Mouse (Mus musculus): ENCODE measurements at regions not wholly inside any gene's neighbourhood (a gene's known extent, or its start where the extent isn't known, plus 50 kb on each side); places are given as distances from the start of the nearest gene placed in this dataset.

- no peaks in the 10 kb centered on the region for H3K4me1 ChIP-seq (ENCODE audit: insufficient read depth, low read length)
- no peak overlapping the region for H3K27ac ChIP-seq
- no peak overlapping the region for H3K9ac ChIP-seq (replicated peaks; ENCODE audit: low read length)
- DNase-seq (ENCODE audit: low spot score), result peak; percentile 44
- TF ChIP-seq CTCF (IDR thresholded peaks at IDR 0.05; ENCODE audit: low read depth), result no peak
- no peak overlapping the region for H3K4me2 ChIP-seq (ENCODE audit: low read depth, low read length)
- H3K36me3 ChIP-seq (ENCODE audit: insufficient read depth, low read length), result no peaks in the 10 kb centered on the region
- ATAC-seq, result peak; percentile 72
- H3K9me3 ChIP-seq (ENCODE audit: low read length), result no peaks in the 10 kb centered on the region
- 78% methylated on average over 15 of the region's 15 CpGs for WGBS
- H3K4me3 ChIP-seq (ENCODE audit: low read length), result no peak overlapping the region
- no peaks in the 10 kb centered on the region for H3K27me3 ChIP-seq (ENCODE audit: insufficient read depth, low read length)
Observed at GRCm38 (mm10) chr14:102883344-102884122, 98.9 kb downstream of the Kctd12 start.

GRCm38 (mm10) chr14:102882281-102882680, 100.2 kb downstream of the Kctd12 start:
- 91% methylated on average over 3 of the region's 3 CpGs for WGBS
- H3K4me1 ChIP-seq (ENCODE audit: insufficient read depth, low read length), result no peaks in the 10 kb centered on the region
- DNase-seq (ENCODE audit: low spot score) (no peak), ATAC-seq (no peak)
- H3K27me3 ChIP-seq (ENCODE audit: insufficient read depth, low read length), result no peaks in the 10 kb centered on the region
- H3K4me3 ChIP-seq (ENCODE audit: low read length), result no peak overlapping the region
- TF ChIP-seq CTCF (IDR thresholded peaks at IDR 0.05; ENCODE audit: low read depth), result no peak
- H3K4me2 ChIP-seq (ENCODE audit: low read depth, low read length), result no peak overlapping the region
- H3K9ac ChIP-seq (replicated peaks; ENCODE audit: low read length), result no peak overlapping the region
- no peaks in the 10 kb centered on the region for H3K9me3 ChIP-seq (ENCODE audit: low read length)
- H3K36me3 ChIP-seq (ENCODE audit: insufficient read depth, low read length), result no peaks in the 10 kb centered on the region
- H3K27ac ChIP-seq, result no peak overlapping the region

- no peak for TF ChIP-seq CTCF (IDR thresholded peaks at IDR 0.05; ENCODE audit: low read depth)
- ATAC-seq (no peak), DNase-seq (ENCODE audit: low spot score) (no peak)
- Histone ChIP-seq H3K9me3 (ENCODE audit: low read length) (no peaks in the 10 kb centered on the region), H3K9ac (replicated peaks; ENCODE audit: low read length) (no peak overlapping the region), H3K4me1 (ENCODE audit: insufficient read depth, low read length) (no peaks in the 10 kb centered on the region), H3K4me2 (ENCODE audit: low read depth, low read length) (no peak overlapping the region), H3K36me3 (ENCODE audit: insufficient read depth, low read length) (no peaks in the 10 kb centered on the region), H3K27me3 (ENCODE audit: insufficient read depth, low read length) (no peaks in the 10 kb centered on the region), H3K4me3 (ENCODE audit: low read length) (no peak overlapping the region), H3K27ac (no peak overlapping the region)
- WGBS, result 76% methylated on average over 1 of the region's 1 CpGs
Observed at GRCm38 (mm10) chr14:102880658-102881083, 101.8 kb downstream of the Kctd12 start.

GRCm38 (mm10) chr14:102878572-102878971, 103.9 kb downstream of the Kctd12 start:
- H3K27me3 ChIP-seq (ENCODE audit: insufficient read depth, low read length), result no peaks in the 10 kb centered on the region
- no peaks in the 10 kb centered on the region for H3K36me3 ChIP-seq (ENCODE audit: insufficient read depth, low read length)
- no peak overlapping the region for H3K27ac ChIP-seq
- DNase-seq (ENCODE audit: low spot score), result no peak
- H3K9ac ChIP-seq (replicated peaks; ENCODE audit: low read length), result no peak overlapping the region
- H3K4me1 ChIP-seq (ENCODE audit: insufficient read depth, low read length), result no peaks in the 10 kb centered on the region
- H3K9me3 ChIP-seq (ENCODE audit: low read length), result no peaks in the 10 kb centered on the region
- TF ChIP-seq CTCF (IDR thresholded peaks at IDR 0.05; ENCODE audit: low read depth), result no peak
- no peak overlapping the region for H3K4me2 ChIP-seq (ENCODE audit: low read depth, low read length)
- 53% methylated on average over 6 of the region's 6 CpGs for WGBS
- no peak overlapping the region for H3K4me3 ChIP-seq (ENCODE audit: low read length)
- no peak for ATAC-seq

- ATAC-seq (no peak), DNase-seq (ENCODE audit: low spot score) (no peak)
- Histone ChIP-seq H3K27me3 (ENCODE audit: insufficient read depth, low read length) (no peaks in the 10 kb centered on the region), H3K4me1 (ENCODE audit: insufficient read depth, low read length) (no peaks in the 10 kb centered on the region), H3K9me3 (ENCODE audit: low read length) (no peaks in the 10 kb centered on the region), H3K27ac (no peak overlapping the region), H3K9ac (replicated peaks; ENCODE audit: low read length) (no peak overlapping the region), H3K36me3 (ENCODE audit: insufficient read depth, low read length) (no peaks in the 10 kb centered on the region), H3K4me2 (ENCODE audit: low read depth, low read length) (no peak overlapping the region), H3K4me3 (ENCODE audit: low read length) (no peak overlapping the region)
- WGBS, result 79% methylated on average over 1 of the region's 1 CpGs
- no peak for TF ChIP-seq CTCF (IDR thresholded peaks at IDR 0.05; ENCODE audit: low read depth)
Observed at GRCm38 (mm10) chr14:102868160-102868559, 114.3 kb downstream of the Kctd12 start.

- no peaks in the 10 kb centered on the region for H3K27me3 ChIP-seq (ENCODE audit: insufficient read depth, low read length)
- TF ChIP-seq CTCF (IDR thresholded peaks at IDR 0.05; ENCODE audit: low read depth), result no peak
- no peaks in the 10 kb centered on the region for H3K4me1 ChIP-seq (ENCODE audit: insufficient read depth, low read length)
- H3K9me3 ChIP-seq (ENCODE audit: low read length), result no peaks in the 10 kb centered on the region
- DNase-seq (ENCODE audit: low spot score) (no peak), ATAC-seq (no peak)
- H3K9ac ChIP-seq (replicated peaks; ENCODE audit: low read length), result no peak overlapping the region
- WGBS, result 88% methylated on average over 2 of the region's 2 CpGs
- H3K27ac ChIP-seq, result no peak overlapping the region
- no peak overlapping the region for H3K4me3 ChIP-seq (ENCODE audit: low read length)
- no peaks in the 10 kb centered on the region for H3K36me3 ChIP-seq (ENCODE audit: insufficient read depth, low read length)
- H3K4me2 ChIP-seq (ENCODE audit: low read depth, low read length), result no peak overlapping the region
Observed at GRCm38 (mm10) chr14:102867697-102868096, 114.7 kb downstream of the Kctd12 start.

GRCm38 (mm10) chr14:102866511-102866910, 115.9 kb downstream of the Kctd12 start:
- Histone ChIP-seq H3K4me1 (ENCODE audit: insufficient read depth, low read length) (no peaks in the 10 kb centered on the region), H3K4me2 (ENCODE audit: low read depth, low read length) (no peak overlapping the region), H3K27ac (no peak overlapping the region), H3K36me3 (ENCODE audit: insufficient read depth, low read length) (no peaks in the 10 kb centered on the region), H3K9ac (replicated peaks; ENCODE audit: low read length) (no peak overlapping the region), H3K27me3 (ENCODE audit: insufficient read depth, low read length) (no peaks in the 10 kb centered on the region), H3K9me3 (ENCODE audit: low read length) (no peaks in the 10 kb centered on the region), H3K4me3 (ENCODE audit: low read length) (no peak overlapping the region)
- no peak for ATAC-seq
- no peak for DNase-seq (ENCODE audit: low spot score)
- 67% methylated on average over 1 of the region's 1 CpGs for WGBS
- no peak for TF ChIP-seq CTCF (IDR thresholded peaks at IDR 0.05; ENCODE audit: low read depth)

All from hindbrain, postnatal 0 days (tissue).